Mouse (Mus musculus): Measurements from ENCODE around the gene Olfr315.

DNA sequence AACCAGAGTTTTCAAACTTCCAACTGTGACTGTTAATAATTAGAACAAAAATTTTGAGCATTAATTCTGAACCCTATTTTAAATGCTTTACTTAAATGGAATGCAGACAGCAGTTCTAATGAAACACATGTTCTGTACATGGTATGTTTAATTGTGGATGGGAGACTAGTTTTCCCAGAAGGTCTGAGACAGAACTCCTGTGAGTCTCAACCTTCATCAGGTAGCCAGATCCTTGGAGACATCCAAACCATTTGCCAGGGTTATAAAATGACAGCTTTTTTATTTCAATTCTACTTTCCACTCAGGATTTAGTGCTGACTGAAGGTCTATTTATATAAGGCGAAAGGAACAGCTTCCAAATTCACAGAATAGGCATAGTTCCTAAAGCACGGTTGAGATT is 20.6 kb upstream of the Olfr315 start, which contains the start of gene Olfr316:
- TF ChIP-seq POLR2A (IDR thresholded peaks at IDR 0.05; ENCODE audit: borderline replicate concordance, extremely low read depth, low read depth, low read length) (no peak), CTCF (IDR thresholded peaks at IDR 0.05; ENCODE audit: insufficient read depth, low read length) (no peak)
